Mouse (Mus musculus) forebrain, embryonic 16.5 days (tissue): ENCODE data around the gene Akap2. TPM values are rescaled to one million over a fixed set of nuclear protein-coding genes. Genes with fewer than 3 reads are reported as not detected.

Experiments
- ATAC-seq: fragments of 200-750 bp; cut with Nextera tagmentation; 2 replicates; pipeline ENCODE4 v1.8.0; 2017; ENCODE audit warnings: mild to moderate bottlenecking, moderate library complexity
- H3K27ac ChIP-seq: fragments of 300-500 bp; sonication (generic); 2 replicates; pipeline ENCODE4 v1.5.1; 2014; ENCODE audit warnings: low read length, control low read depth
- H3K27me3 ChIP-seq: fragments of 300-500 bp; sonication (generic); replicated peaks from 2 replicates; pipeline ENCODE4 v1.6.1; 2014; ENCODE audit warnings: low read length; ENCODE audit not compliant: control insufficient read depth, insufficient read depth
- H3K36me3 ChIP-seq: fragments of 300-500 bp; sonication (generic); 2 replicates; pipeline ENCODE4 v1.6.1; 2014; ENCODE audit not compliant: control insufficient read depth, insufficient read depth
- H3K4me1 ChIP-seq: fragments of 300-500 bp; sonication (generic); replicated peaks from 2 replicates; pipeline ENCODE4 v1.6.1; 2014; ENCODE audit warnings: low read length; ENCODE audit not compliant: control insufficient read depth, insufficient read depth
- H3K4me2 ChIP-seq: fragments of 300-500 bp; sonication (generic); 2 replicates; pipeline ENCODE4 v1.6.1; 2014; ENCODE audit warnings: mild to moderate bottlenecking, low read length, control low read depth
- H3K4me3 ChIP-seq: fragments of 300-500 bp; sonication (generic); replicated peaks from 2 replicates; pipeline ENCODE4 v1.5.1; 2014; ENCODE audit warnings: mild to moderate bottlenecking, low read length, control low read depth
- H3K9ac ChIP-seq: fragments of 300-500 bp; sonication (generic); replicated peaks from 2 replicates; pipeline ENCODE4 v1.6.1; 2014; ENCODE audit warnings: low read depth, low read length, control low read depth
- H3K9me3 ChIP-seq: fragments of 300-500 bp; sonication (generic); 2 replicates; pipeline ENCODE4 v1.6.1; 2016; ENCODE audit warnings: low read length; ENCODE audit not compliant: control insufficient read depth
- WGBS: fragments of 180-500 bp; shearing (Covaris S2); extraction: QIAGEN DNeasy Blood & Tissue Kit; methylation state at CpG from one replicate; pipeline ENCODE4 v1.1.7; 2014; 5-methylcytosine and 5-hydroxymethylcytosine counted together
- polyA plus RNA-seq: library from polyadenylated mRNA; unstranded; fragments of >200 nt; fragmentation: Nextera tagmentation; extraction: Ambion mirVana; gene quantifications from 2 replicates; pipeline ENCODE4 v1.2.1, GENCODE M21; 2015

Akap2 gene
- polyA plus RNA-seq, 1 experiment from 2014 or later = 7.7 TPM

GRCm38 (mm10) chr4:57842472-57843305 lies 125.2 kb downstream of the Akap2 start:
- no peak overlapping the region for H3K27ac ChIP-seq
- no peaks in the 10 kb centered on the region for H3K9me3 ChIP-seq
- H3K27me3 ChIP-seq = no peaks in the 10 kb centered on the region
- peaks cover 5% of the 10 kb centered on the region for H3K4me1 ChIP-seq
- H3K9ac ChIP-seq = no peak overlapping the region
- ATAC-seq = no peak
- no peak overlapping the region for H3K4me3 ChIP-seq
- no peaks in the 10 kb centered on the region for H3K36me3 ChIP-seq
- H3K4me2 ChIP-seq = no peak overlapping the region
- WGBS = 85% methylated on average over 11 of the region's 11 CpGs

- H3K9ac ChIP-seq = no peak overlapping the region
- peaks cover 5% of the 10 kb centered on the region for H3K4me1 ChIP-seq
- H3K4me3 ChIP-seq = peak overlapping the region; percentile 12; the same call in 1 of the 2 replicates
- no peak overlapping the region for H3K27ac ChIP-seq
- WGBS = 2% methylated on average over 10 of the region's 10 CpGs
- no peaks in the 10 kb centered on the region for H3K9me3 ChIP-seq
- peak; percentile 54; the same call in 1 of the 2 replicates for ATAC-seq
- H3K27me3 ChIP-seq = no peaks in the 10 kb centered on the region
- no peaks in the 10 kb centered on the region for H3K36me3 ChIP-seq
- H3K4me2 ChIP-seq = no peak overlapping the region
These were observed 127.6 kb downstream of the Akap2 start for GRCm38 (mm10) chr4:57845031-57845431.

DNA sequence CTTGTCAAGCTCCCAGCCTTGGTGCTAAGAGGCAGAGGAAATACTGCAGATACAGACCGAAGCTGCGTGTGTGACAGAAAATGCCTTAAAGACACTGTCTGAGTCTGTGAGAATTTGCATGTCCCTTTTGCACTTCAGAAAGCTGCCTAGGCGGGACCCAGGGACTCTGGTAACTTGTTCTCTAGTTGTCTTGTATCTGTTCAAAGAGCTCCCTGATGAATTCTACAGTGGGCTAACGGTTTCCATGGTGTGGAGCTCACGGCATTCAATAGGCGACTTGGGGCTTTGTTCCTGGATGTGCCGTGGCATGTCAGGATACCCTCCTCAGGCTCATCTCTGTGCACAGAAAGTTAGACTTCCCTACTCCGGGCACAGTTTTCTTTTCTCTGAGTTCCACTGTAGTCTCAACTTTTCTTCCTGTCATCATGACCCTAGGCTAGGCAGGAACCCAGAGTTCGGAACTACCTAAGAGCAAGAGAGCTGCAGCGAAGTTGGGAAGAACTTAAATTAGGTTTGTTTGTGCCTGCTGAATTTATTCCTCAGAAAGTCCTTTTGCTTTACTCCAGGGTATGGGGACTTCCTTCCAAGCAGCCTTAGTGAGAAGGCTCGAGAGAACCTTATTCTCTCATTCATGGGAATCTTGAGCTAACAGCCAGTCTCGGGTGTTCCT lies 128.2 kb downstream of the Akap2 start:
- WGBS = 24% methylated on average over 12 of the region's 12 CpGs
- Histone ChIP-seq H3K4me3 (peak overlapping the region; percentile 12), H3K27ac (no peak overlapping the region), H3K4me1 (peaks cover 5% of the 10 kb centered on the region), H3K27me3 (no peaks in the 10 kb centered on the region), H3K9ac (no peak overlapping the region), H3K4me2 (peak overlapping the region; percentile 3; the same call in 1 of the 2 replicates), H3K9me3 (no peaks in the 10 kb centered on the region), H3K36me3 (no peaks in the 10 kb centered on the region)
- ATAC-seq = no peak

DNA sequence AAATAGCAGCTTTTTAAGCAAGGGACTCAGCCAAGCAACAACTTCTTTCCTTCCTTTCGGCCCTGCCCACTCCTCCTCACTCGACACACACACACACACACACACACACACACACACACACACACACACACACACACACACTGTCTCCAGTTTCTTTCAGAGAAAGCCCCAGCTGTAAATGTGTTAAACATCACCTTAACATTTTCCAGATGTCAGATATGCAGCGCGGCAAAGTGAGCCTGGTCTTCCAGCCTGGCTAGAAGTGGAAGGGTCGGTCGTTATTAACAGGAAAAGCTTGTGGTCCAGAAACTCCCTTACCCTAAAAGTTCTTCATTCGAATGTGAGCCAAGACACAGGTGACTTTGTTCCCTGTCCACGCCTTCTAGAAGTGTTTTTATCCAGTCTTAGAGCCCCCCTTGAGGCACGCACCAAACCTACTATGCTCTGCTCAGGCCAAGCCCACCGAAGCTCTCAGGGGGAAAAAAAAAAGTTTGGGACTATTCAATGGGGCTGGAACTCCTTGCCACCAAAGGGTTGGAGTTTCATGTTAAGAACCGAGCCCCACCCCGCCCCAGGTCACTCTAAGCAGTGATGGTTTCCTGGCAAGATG lies 129.0 kb downstream of the Akap2 start:
- H3K9me3 ChIP-seq = no peaks in the 10 kb centered on the region
- H3K9ac ChIP-seq = no peak overlapping the region
- no peaks in the 10 kb centered on the region for H3K36me3 ChIP-seq
- ATAC-seq = no peak
- no peak overlapping the region for H3K4me3 ChIP-seq
- peaks cover 5% of the 10 kb centered on the region for H3K4me1 ChIP-seq
- H3K27ac ChIP-seq = no peak overlapping the region
- 55% methylated on average over 11 of the region's 12 CpGs for WGBS
- no peaks in the 10 kb centered on the region for H3K27me3 ChIP-seq
- no peak overlapping the region for H3K4me2 ChIP-seq

- H3K27ac ChIP-seq = no peak overlapping the region
These were observed 129.6 kb downstream of the Akap2 start for GRCm38 (mm10) chr4:57846991-57847422.

DNA sequence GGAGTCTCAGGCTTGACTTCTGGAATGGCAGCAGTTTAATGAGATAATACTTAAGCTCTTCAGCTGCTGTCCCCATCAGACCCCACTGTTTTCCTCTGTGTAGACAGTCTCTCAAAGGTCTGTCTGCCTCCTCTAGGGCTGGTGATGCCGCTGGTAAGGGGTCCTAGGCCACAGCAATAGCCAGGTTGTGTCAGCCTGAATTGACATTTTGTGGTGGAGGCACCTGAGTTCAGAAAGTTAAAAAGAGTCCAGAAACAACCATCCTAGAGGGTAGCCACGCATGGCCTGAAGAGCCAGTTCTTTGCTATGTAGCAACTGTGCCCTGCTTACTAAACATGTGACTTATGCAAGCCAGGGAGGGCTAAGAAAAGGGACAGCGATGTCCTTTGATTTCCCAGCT lies 130.2 kb downstream of the Akap2 start:
- Histone ChIP-seq H3K36me3 (no peaks in the 10 kb centered on the region), H3K4me1 (peaks cover 5% of the 10 kb centered on the region), H3K9me3 (no peaks in the 10 kb centered on the region), H3K4me3 (no peak overlapping the region), H3K4me2 (no peak overlapping the region), H3K27ac (no peak overlapping the region), H3K27me3 (no peaks in the 10 kb centered on the region), H3K9ac (no peak overlapping the region)
- 85% methylated on average over 3 of the region's 3 CpGs for WGBS
- no peak for ATAC-seq

More at GRCm38 (mm10) chr4:57846991-57847422, 129.6 kb downstream of the Akap2 start:
- Histone ChIP-seq H3K9ac (no peak overlapping the region), H3K4me3 (no peak overlapping the region), H3K36me3 (no peaks in the 10 kb centered on the region), H3K4me2 (no peak overlapping the region), H3K4me1 (peaks cover 5% of the 10 kb centered on the region), H3K9me3 (no peaks in the 10 kb centered on the region), H3K27me3 (no peaks in the 10 kb centered on the region)
- 0 out of 2 replicates have a peak, but pooled peaks have one; percentile 28 for ATAC-seq
- 25% methylated on average over 8 of the region's 8 CpGs for WGBS

DNA sequence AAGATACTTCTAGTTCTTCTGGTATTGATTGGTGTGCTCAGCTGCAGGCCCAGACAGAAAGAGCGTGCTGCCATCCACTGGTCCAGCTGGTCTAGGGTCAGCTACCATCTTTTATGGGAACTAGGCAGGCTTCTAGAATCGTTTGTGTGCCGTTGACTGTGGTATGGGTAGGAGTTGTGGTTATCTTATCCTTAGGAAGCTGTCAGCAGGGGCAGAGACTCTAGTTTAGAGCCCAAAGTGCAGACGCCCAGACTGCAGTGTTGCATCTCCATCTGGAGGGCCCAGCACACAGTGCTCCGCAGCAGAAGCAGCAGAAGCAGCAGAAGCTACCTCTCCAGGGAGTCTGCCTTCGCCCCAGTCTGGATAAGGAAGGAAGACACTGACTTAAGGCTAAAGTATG lies 132.0 kb downstream of the Akap2 start:
- 87% methylated on average over 6 of the region's 6 CpGs for WGBS
- Histone ChIP-seq H3K36me3 (no peaks in the 10 kb centered on the region), H3K4me3 (no peak overlapping the region), H3K27ac (no peak overlapping the region), H3K4me1 (peaks cover 5% of the 10 kb centered on the region), H3K9ac (no peak overlapping the region), H3K9me3 (no peaks in the 10 kb centered on the region), H3K27me3 (no peaks in the 10 kb centered on the region), H3K4me2 (no peak overlapping the region)
- no peak for ATAC-seq

GRCm38 (mm10) chr4:57851731-57852130 lies 134.3 kb downstream of the Akap2 start:
- Histone ChIP-seq H3K27ac (no peak overlapping the region), H3K27me3 (no peaks in the 10 kb centered on the region), H3K36me3 (no peaks in the 10 kb centered on the region), H3K4me1 (no peaks in the 10 kb centered on the region), H3K4me2 (no peak overlapping the region), H3K9ac (no peak overlapping the region), H3K4me3 (no peak overlapping the region), H3K9me3 (no peaks in the 10 kb centered on the region)
- 79% methylated on average over 1 of the region's 1 CpGs for WGBS
- ATAC-seq = no peak

- H3K9ac ChIP-seq = no peak overlapping the region
- WGBS = 34% methylated on average over 9 of the region's 9 CpGs
- H3K4me3 ChIP-seq = no peak overlapping the region
- no peak overlapping the region for H3K27ac ChIP-seq
- no peaks in the 10 kb centered on the region for H3K27me3 ChIP-seq
- no peaks in the 10 kb centered on the region for H3K9me3 ChIP-seq
- H3K36me3 ChIP-seq = no peaks in the 10 kb centered on the region
- no peak for ATAC-seq
- H3K4me1 ChIP-seq = no peaks in the 10 kb centered on the region
- no peak overlapping the region for H3K4me2 ChIP-seq
These were observed 135.1 kb downstream of the Akap2 start for GRCm38 (mm10) chr4:57852461-57853040.
